Mouse (Mus musculus) C2C12 (cell line): Measurements from ENCODE around the gene Npr3.

Experiments
- CEBPB ChIP-seq: IDR thresholded peaks from one replicate; pipeline ENCODE4 v1.6.1; 2011; ENCODE audit warnings: low read depth, mild to moderate bottlenecking, control low read depth, moderate library complexity
- CTCF ChIP-seq: IDR thresholded peaks from one replicate; pipeline ENCODE4 v1.5.1; 2011; ENCODE audit not compliant: control insufficient read depth, insufficient read depth, insufficient read length
- MAX ChIP-seq: IDR thresholded peaks from one replicate; pipeline ENCODE4 v1.6.1; 2011; ENCODE audit warnings: mild to moderate bottlenecking, control low read depth
- USF1 ChIP-seq: IDR thresholded peaks from one replicate; pipeline ENCODE4 v1.6.1; 2011; ENCODE audit warnings: low read depth, mild to moderate bottlenecking, control low read depth, moderate library complexity

DNA sequence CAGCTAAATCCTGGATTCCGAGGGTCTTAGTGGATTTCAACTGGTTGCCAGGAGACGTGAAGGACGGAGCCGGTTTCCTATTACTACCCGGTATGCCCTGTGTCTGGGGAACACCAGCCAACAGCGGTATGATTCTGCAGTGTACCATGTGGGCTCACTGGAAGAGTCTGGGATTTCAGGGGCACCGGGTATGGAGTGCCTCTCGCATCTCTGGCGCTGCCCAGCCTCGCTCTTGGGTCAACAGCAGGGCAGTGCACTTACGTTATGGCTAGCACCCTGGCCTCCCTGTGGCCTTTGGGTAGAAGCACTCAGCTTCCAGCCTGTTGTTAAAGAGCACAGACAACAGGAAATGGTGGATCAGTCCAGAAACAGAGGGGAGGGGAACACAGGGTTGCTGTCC lies 1.1 kb upstream of the Npr3 start:
- no peak for TF ChIP-seq CTCF
- TF ChIP-seq USF1: no peak
- no peak for TF ChIP-seq MAX
- no peak for TF ChIP-seq CEBPB
